Mouse (Mus musculus) heart, embryonic 10.5 days (tissue): ENCODE data around the gene Cypt3. TPM values are rescaled to one million over a fixed set of nuclear protein-coding genes. Genes with fewer than 3 reads are reported as not detected.

Experiments
- DNase-seq: peaks from one replicate; pipeline ENCODE4 v3.0.0-alpha.2; 2017; ENCODE audit warnings: low spot score
- H3K27ac ChIP-seq: fragments of 300-500 bp; sonication (generic); 2 replicates; pipeline ENCODE4 v1.5.1; 2016; ENCODE audit warnings: mild to moderate bottlenecking
- H3K27me3 ChIP-seq: fragments of 300-500 bp; sonication (generic); 2 replicates; pipeline ENCODE4 v1.6.1; 2016; ENCODE audit warnings: mild to moderate bottlenecking; ENCODE audit not compliant: poor library complexity, insufficient read depth, severe bottlenecking
- H3K36me3 ChIP-seq: fragments of 300-500 bp; sonication (generic); 2 replicates; pipeline ENCODE4 v1.6.1; 2016; ENCODE audit warnings: mild to moderate bottlenecking, moderate library complexity
- H3K4me1 ChIP-seq: fragments of 300-500 bp; sonication (generic); 2 replicates; pipeline ENCODE4 v1.6.1; 2016; ENCODE audit warnings: mild to moderate bottlenecking
- H3K4me3 ChIP-seq: fragments of 300-500 bp; sonication (generic); 2 replicates; pipeline ENCODE4 v1.5.1; 2016; ENCODE audit warnings: mild to moderate bottlenecking, moderate library complexity
- H3K9me3 ChIP-seq: fragments of 300-500 bp; sonication (generic); 2 replicates; pipeline ENCODE4 v1.6.1; 2016; ENCODE audit warnings: mild to moderate bottlenecking, moderate library complexity
- WGBS: fragments of 180-500 bp; shearing (Covaris S2); methylation state at CpG from one replicate; pipeline ENCODE4 v1.1.7; 2016; 5-methylcytosine and 5-hydroxymethylcytosine counted together
- polyA plus RNA-seq: library from polyadenylated mRNA; unstranded; fragments of >200 nt; fragmentation: Nextera tagmentation; extraction: Ambion mirVana; gene quantifications from 2 replicates; pipeline ENCODE4 v1.2.1, GENCODE M21; 2016

Cypt3 gene
- polyA plus RNA-seq, result not detected in 2 replicates

DNA sequence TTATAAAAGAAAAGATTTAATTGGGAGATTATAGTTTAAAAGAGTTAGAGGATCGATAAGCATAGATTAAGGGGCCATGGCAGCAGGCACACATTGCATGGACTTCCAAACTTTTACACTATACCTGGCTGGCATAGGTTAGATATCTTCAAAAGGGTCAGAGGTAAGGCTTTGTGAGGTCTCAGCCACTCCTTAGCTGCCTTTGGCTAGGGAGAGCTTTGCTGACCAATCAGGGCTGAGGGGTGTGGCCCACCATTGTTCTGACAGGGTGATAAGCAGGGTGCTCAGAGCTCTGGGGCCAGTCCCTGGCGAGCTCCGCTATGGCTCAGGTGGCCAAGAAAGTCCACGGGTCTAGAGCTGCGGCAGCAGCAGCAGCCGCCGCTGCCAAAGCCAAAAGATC lies at the start of gene Cypt3:
Cypt3 (plus strand) TSS at position 301 of the 400 bp plus-strand sequence.
- WGBS, result 57% methylated on average over 7 of the region's 7 CpGs
- H3K4me3 ChIP-seq, result no peak within 1 kb of the TSS
- H3K4me1 ChIP-seq, result no peaks in the 10 kb centered on the region
- no peaks in the 10 kb centered on the region for H3K36me3 ChIP-seq
- H3K27me3 ChIP-seq, result no peaks in the 10 kb centered on the region
- no peak for DNase-seq
- H3K9me3 ChIP-seq, result no peaks in the 10 kb centered on the region
- no peak within 1 kb of the TSS for H3K27ac ChIP-seq

DNA sequence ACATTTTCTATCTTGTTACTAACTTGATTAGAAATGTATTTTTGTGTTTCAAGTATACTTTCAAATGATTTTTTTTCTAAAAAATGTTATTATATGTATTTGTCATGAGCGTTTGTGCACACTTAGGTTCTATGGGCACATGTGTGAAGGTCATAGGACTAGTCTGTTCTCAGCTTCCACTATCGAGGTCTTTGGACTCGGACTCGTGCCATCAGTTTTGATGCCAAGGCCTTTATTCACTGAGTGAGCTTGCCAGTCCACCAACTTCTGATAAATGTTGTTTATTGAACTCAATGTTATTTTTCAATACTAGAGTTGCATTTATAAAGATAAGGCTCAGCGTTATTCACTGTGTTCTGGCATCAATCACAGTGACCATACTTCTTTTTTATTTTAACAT lies 42.9 kb upstream of the Cypt3 start:
- Histone ChIP-seq H3K36me3 (no peaks in the 10 kb centered on the region), H3K9me3 (no peaks in the 10 kb centered on the region), H3K4me3 (no peak overlapping the region), H3K27me3 (no peaks in the 10 kb centered on the region), H3K4me1 (no peaks in the 10 kb centered on the region), H3K27ac (no peak overlapping the region)
- 85% methylated on average over 5 of the region's 5 CpGs for WGBS
- no peak for DNase-seq

DNA sequence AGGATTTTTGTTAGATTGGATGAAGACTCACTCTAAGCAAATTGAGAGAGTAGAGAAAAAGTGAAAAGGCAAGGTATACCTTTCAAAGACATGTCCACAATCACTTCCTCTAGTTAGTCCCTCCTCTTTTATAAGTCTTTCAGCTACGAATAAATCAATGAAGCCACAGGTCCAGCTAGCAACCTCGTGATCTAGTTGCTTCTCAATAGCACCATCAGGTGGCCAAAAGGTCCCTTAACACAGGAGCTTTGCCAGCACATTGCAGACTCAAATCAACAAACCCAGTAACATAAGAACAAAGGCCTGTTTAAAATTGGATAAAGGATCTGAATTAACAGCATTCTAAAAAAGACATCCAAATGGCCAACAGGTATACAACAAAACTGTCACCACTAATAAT lies 30.0 kb upstream of the Cypt3 start:
- Histone ChIP-seq H3K4me3 (no peak overlapping the region), H3K4me1 (no peaks in the 10 kb centered on the region), H3K36me3 (no peaks in the 10 kb centered on the region), H3K9me3 (no peaks in the 10 kb centered on the region), H3K27ac (no peak overlapping the region), H3K27me3 (no peaks in the 10 kb centered on the region)
- DNase-seq, result no peak
- WGBS, result 43% methylated on average over 2 of the region's 2 CpGs

DNA sequence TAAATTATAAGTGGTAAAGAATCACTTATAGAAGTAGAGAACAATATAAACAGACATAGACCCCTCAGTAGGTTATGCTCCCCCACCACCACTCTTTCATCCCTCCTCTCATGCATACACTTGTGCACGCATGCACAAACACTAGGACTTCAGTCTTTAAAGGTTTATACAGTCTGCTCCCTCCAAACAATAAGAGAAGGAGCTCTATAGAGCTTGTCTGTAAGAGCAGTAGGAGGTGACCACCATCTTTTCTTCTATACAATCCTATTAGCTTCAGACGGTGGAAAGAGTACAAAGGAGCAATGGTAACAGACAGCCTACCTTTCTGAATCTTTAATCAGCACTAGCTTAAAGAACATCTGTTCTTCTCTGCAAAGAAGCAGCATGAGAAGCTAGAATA lies 1.8 kb upstream of the Cypt3 start:
- WGBS, result 73% methylated on average over 2 of the region's 2 CpGs
- no peaks in the 10 kb centered on the region for H3K4me1 ChIP-seq
- DNase-seq, result no peak
- H3K4me3 ChIP-seq, result no peak overlapping the region
- no peaks in the 10 kb centered on the region for H3K36me3 ChIP-seq
- no peaks in the 10 kb centered on the region for H3K27me3 ChIP-seq
- no peaks in the 10 kb centered on the region for H3K9me3 ChIP-seq
- H3K27ac ChIP-seq, result no peak overlapping the region

DNA sequence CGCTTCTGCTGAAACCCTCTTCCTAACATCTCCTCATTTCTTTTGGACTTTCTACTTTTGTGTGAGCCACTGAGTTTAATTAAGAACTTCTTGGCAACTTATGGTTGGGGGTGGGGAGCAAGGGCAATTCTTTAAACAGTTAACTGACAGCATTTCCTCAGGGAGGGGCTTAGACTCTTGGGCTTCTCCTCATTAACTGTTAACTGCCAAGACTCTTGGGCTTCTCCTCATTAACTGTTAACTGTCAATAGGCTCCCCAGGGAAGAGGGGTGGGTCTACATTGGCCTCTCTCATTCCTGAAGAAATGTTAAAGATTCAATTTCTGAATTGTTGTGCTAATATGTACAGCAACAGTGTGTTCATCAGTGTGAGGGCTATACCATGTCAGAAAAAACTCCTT lies 6.3 kb downstream of the Cypt3 start:
- Histone ChIP-seq H3K36me3 (no peaks in the 10 kb centered on the region), H3K27me3 (no peaks in the 10 kb centered on the region), H3K4me3 (no peak overlapping the region), H3K4me1 (no peaks in the 10 kb centered on the region), H3K27ac (no peak overlapping the region), H3K9me3 (no peaks in the 10 kb centered on the region)
- WGBS, result 79% methylated on average over 1 of the region's 1 CpGs
- DNase-seq, result no peak

DNA sequence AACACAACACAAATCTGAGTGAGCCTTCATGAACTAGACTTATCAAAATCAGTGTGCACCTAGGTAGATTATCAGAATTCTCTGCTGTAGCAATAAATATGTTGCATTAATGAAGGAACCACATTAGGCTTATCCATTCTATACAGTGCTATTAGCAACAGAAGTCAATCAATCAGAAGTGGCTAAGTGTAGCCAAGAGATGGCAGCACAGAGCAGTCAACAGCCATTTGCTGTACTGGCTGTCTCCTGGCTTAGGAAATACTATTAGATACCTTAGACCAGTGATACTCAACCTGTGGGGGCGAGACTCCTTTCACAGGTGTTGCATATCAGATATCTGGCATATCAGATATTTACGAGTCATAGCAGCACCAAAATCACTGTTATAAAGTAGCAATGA lies 41.2 kb downstream of the Cypt3 start:
- no peaks in the 10 kb centered on the region for H3K4me1 ChIP-seq
- WGBS, result 41% methylated on average over 2 of the region's 2 CpGs
- no peaks in the 10 kb centered on the region for H3K36me3 ChIP-seq
- no peak for DNase-seq
- H3K9me3 ChIP-seq, result no peaks in the 10 kb centered on the region
- H3K27ac ChIP-seq, result no peak overlapping the region
- no peak overlapping the region for H3K4me3 ChIP-seq
- H3K27me3 ChIP-seq, result no peaks in the 10 kb centered on the region

Other genes starting within 250 kb of the Cypt3 start
- gene Ubqln2, start 60.4 kb upstream of the Cypt3 start, polyA plus RNA-seq, result 16.5 and 24.9 TPM in 2 replicates
- gene Kctd12b, start 137.8 kb downstream of the Cypt3 start, polyA plus RNA-seq, result 2.5 and 2.6 TPM in 2 replicates
- gene Nbdy, start 165.0 kb downstream of the Cypt3 start, polyA plus RNA-seq, result 63.6 and 68.5 TPM in 2 replicates